Mouse (Mus musculus) regulatory T cell (primary cell): ENCODE measurements at regions not wholly inside any gene's neighbourhood (a gene's known extent, or its start where the extent isn't known, plus 50 kb on each side); places are given as distances from the start of the nearest gene placed in this dataset.
"Not testable (repeated sequence)": the region's sequence is repeated elsewhere in the genome, so short reads cannot be mapped to it uniquely, and the experiment has no call there.

Source experiments
- in situ Hi-C: fragments of 300-600 bp; cut with MboI, MseI; formaldehyde crosslinking; loops from one replicate; pipeline ENCODE4 v1.15.1; 2025; ENCODE audit warnings: high pct_unique_total_duplicates

GRCm38 (mm10) chr2:133738839-133739430 is 187.0 kb downstream of the Bmp2 start:
- in situ Hi-C loops = no loop called here

DNA sequence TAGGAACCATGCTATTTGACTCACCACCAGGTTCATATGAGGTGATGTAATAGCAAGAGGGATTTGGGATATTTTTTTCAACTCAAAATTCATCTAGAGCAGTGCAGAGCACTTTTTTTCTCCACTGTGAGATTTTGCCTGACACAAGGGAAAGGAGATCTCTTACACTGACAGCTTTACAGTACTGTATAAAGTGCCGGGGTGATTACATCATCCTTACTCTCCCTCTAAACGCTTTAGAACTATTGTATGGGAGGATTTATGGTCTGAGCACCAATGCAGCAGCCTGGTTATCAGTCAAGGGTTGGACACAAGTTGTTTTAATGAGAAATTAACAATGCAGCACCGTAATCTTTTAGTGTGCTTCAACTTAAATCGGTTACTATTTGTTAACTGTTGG is 196.5 kb downstream of the Bmp2 start:
- in situ Hi-C loops = no loop called here

DNA sequence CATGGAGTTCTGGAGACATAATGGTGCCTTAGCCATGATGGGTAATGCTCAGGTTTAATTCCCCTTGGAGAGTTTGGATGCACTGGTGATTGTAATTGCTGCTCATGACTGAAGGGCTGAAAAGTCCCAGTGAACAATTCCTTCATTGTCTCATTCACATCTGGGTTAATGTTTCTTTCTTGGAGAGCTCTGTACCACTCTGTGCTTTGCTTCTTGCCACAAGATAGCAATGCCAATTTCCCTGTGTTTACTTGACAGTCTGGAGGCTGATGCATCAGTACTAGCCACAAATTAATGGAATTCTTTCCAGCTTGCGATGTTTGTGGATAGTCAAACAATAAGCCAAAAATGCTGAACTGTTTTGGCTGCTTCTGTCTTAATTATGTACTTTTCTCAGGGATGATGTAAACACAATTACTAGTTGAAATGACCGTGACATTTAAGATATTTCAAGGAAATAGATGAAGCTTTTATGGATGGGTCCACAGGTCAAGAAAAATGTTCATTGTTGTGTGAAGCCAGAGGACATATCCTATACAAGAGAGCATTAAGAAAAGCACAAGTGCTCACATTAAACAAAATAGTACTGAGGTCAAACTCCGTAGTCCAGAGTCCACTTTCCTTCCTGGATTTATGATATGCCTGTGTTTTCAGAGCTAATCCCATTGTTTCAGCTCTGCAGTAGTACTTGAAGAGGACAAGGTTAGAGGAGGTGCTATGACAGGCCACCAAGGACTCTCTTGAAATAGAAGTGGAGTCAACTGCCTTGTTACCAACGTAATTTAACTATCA is 198.1 kb downstream of the Bmp2 start:
- in situ Hi-C loops = no loop called here

DNA sequence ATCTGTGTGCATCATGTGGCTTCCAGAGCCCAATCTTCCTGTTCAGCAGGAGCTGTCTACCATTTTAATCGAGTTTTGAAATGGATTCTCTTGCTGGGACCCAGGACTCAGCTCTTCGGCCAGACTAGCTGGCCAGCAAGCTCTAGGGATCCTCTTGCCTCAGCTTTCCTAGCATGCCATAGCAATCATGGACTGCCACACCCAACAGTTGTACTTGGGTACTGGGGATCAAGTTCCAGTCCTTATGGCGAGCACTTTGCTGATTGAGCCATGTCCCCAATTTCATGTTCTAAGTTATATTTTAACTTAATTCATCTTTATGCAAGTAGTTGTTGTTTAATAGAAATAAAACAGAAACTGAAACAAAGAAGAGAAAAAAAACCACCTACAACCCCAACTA is 202.1 kb downstream of the Bmp2 start:
- in situ Hi-C loops = no loop called here

DNA sequence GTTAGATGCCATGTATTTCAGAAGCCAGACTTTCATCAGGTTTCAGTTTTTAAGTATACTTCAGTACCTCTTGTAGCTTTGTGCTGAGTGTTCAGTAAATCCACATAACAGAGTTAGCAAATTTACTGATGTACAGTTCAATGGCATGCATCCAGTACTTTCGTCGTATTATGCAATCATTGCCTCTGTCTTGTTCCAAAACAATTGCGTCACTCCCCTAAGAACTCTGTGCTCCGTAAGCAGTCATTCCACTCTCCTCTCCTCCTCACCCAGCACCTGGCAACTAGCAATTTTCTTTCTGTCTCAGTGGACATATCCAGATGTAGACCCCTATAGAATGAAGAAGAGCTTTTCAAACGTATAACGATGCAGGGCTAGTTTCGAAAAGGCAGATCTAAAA is 209.5 kb downstream of the Bmp2 start:
- in situ Hi-C loops = no loop called here

DNA sequence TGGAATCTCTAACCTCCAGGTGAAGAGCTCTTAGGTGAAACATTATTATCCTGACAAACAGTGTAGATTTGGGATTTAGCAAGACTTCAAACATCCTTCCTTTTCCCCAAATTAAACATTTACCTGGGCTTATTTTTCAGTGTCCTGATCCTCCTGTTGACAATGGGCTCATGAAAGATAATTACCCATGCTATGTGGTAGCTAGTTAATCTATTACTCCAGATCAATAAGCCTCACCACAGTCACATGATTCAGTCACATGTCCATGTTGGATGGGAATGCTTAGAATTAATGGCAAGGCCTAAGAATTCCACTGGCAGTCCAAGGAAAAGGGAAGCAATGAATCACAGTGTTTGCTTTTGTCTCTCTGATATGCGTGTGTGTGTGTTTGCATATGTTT is 216.6 kb downstream of the Bmp2 start:
- in situ Hi-C loops = no loop called here

GRCm38 (mm10) chr2:133783588-133784342 is 231.8 kb downstream of the Bmp2 start:
- in situ Hi-C loops = loop anchor here (10.0 to 25.0 kb wide), 2 partner anchors 704 to 1021 kb away; no protein-coding TSS in a partner anchor

GRCm38 (mm10) chr2:133791031-133791430 is 239.1 kb downstream of the Bmp2 start:
- in situ Hi-C loops = loop anchor here (25.0 kb wide), 1 partner anchor 696 kb away; no protein-coding TSS in a partner anchor

DNA sequence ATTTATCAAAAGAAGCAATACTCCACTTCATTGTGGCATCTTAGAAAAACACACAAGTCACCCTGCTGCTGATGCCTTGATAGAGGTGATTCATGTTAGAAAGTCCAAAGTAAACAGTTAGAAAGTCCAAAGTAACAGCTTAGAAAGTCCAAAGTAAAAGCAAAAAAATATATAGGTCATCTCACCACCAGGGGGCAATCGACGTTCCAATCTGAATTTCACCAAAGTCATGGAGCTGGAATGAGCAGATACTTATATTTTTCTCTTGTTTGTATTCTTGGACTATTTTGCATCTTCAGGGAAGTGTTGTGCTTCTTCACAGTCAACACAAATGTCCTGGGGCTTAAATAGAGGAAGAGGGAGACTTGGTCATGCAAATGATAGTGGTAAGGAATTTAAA is 241.3 kb downstream of the Bmp2 start:
- in situ Hi-C loops = loop anchor here (25.0 kb wide), 1 partner anchor 694 kb away; no protein-coding TSS in a partner anchor

GRCm38 (mm10) chr2:133802666-133803065 is 250.7 kb downstream of the Bmp2 start:
- in situ Hi-C loops = no loop called here

DNA sequence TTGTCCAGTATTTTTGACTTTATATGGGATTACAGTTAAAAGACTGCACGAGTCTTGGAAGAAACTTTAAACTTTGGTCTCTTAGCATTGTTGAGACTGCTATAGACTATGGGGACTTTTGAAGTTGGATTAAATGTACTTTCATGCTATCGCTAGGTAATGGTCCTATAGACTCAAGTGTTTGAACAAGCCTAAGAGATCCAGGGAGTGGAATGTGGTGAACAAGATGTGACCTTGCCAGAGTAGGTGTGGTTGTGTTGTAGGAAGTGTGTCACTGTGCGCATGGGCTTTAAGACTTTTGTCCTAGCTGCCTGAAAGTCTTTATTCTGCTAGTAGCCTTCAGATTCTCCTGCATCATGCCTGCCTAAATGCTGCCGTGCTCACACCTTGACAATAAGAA is 269.5 kb downstream of the Bmp2 start:
- in situ Hi-C loops = no loop called here

DNA sequence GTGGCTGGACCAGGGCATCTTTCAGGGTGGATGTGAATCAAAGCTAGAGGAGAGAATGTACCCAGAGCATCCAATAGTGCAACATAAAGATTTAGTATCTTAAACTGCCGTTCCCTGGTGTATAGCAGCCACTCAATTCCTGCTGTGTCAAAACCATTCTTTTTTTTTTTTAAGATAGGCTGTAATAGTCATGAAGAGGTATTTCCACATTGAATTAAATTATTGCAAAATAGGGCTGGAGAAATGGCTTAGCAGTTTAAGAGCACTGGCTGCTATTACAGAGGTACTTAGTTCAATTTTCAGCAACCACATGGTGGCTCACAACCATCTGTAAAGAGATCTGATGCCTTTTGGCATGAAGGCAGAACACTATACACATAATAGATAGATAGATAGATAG is 277.4 kb downstream of the Bmp2 start:
- in situ Hi-C loops = no loop called here

GRCm38 (mm10) chr2:133850485-133850884 is 298.5 kb downstream of the Bmp2 start:
- in situ Hi-C loops = no loop called here

- in situ Hi-C loops = not testable (repeated sequence)
Measured at GRCm38 (mm10) chr2:133874982-133875381, 323.0 kb downstream of the Bmp2 start.

DNA sequence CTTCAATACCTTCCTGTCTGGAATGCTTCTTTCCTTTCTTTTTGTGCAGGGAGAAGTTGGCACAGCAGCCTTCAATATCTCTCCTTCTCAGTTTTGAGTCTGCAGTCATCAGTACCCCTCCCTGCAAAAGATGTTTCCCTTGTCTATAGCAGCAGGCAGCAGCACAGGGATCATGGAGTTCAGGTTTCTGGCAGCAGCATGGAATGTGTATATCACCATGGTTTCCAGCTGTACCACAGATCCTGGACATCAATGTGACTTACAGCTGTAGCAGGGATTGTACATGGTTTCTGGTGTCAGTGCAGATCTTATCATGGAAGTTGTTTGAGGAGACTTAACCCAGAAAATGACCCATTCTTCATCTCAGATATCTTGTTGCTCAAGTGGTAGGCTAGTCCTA is 331.7 kb downstream of the Bmp2 start:
- in situ Hi-C loops = no loop called here

GRCm38 (mm10) chr2:133906269-133906668 is 354.3 kb downstream of the Bmp2 start:
- in situ Hi-C loops = no loop called here
